Mouse (Mus musculus) thymus, adult 18-20 months (tissue): ENCODE measurements around the gene Slc10a2.
"Not testable (repeated sequence)": the region's sequence is repeated elsewhere in the genome, so short reads cannot be mapped to it uniquely, and the experiment has no call there.

Experiments
- DNase-seq, 2 experiments: peaks; one replicate each; pipeline ENCODE4 v3.0.0; 2022; ENCODE audit warnings: mixed read lengths in 2 of 2

Slc10a2 gene

GRCm38 (mm10) chr8:5105186-5105585, at the start of gene Slc10a2:
Gene Slc10a2, minus strand, starts transcription at chr8:5105351.
- no peak for DNase-seq

GRCm38 (mm10) chr8:5129322-5129829, 24.2 kb upstream of the Slc10a2 start:
- no peak for DNase-seq

GRCm38 (mm10) chr8:5106855-5107254, 1.7 kb upstream of the Slc10a2 start:
- DNase-seq = no peak

- DNase-seq = no peak
These were observed 9.8 kb downstream of the Slc10a2 start for GRCm38 (mm10) chr8:5095392-5095791.

- DNase-seq = not testable (repeated sequence)
These were observed 11.2 kb downstream of the Slc10a2 start for GRCm38 (mm10) chr8:5093991-5094390.

GRCm38 (mm10) chr8:5073654-5074293, 31.4 kb downstream of the Slc10a2 start:
- no peak for DNase-seq

GRCm38 (mm10) chr8:5058888-5059287, 46.3 kb downstream of the Slc10a2 start:
- DNase-seq = no peak

- DNase-seq = not testable (repeated sequence)
These were observed 60.7 kb downstream of the Slc10a2 start for GRCm38 (mm10) chr8:5044361-5044900.

- no peak for DNase-seq
These were observed 66.2 kb downstream of the Slc10a2 start for GRCm38 (mm10) chr8:5038811-5039561.
